Mouse (Mus musculus) ovary, postnatal 14 days (tissue): ENCODE measurements around the gene Tubd1.
"Not testable (repeated sequence)": the region's sequence is repeated elsewhere in the genome, so short reads cannot be mapped to it uniquely, and the experiment has no call there.

Experiments used
- DNase-seq: peaks from one replicate; pipeline ENCODE4 v3.0.0; 2022; ENCODE audit warnings: low spot score

The Tubd1 gene

DNA sequence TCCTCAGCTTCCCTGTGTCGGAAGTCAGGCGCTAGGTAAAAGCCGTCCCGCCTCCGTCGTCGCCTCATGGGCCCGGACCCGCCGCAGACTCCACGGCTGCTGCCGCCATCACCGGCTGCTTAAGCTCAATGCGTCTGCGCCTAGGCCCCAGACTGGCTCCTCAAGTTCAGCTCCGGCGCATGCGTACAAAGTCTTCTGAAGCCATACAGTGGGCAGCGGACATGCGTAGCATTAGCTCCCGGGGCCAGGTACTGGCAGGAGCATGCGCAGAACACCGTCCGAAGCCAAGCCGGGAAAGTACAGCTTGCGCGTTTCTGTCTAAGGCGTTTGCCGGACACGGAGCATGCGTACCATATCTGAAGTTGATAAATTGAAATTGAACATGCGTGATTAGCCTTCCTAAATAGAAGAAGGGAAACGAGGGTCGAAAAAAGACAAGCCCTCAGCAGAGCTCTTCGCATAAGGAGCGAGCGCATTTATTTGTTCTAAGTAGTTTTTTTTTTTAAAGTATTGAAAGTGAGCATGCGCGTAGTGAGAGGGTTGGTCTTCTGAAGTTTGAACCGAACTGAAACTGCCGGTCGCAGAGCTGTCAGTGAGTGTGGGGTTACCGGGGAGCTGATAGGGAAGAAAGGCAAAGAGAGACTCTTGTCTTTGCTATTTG, at the start of gene Tubd1, which contains the start of gene Rps6kb1:
Gene Tubd1 (plus strand): TSS at position 353 of the 661 bp plus-strand sequence.
Gene Rps6kb1 (minus strand): TSS at position 167 of the 661 bp plus-strand sequence.
- DNase-seq, result peak; percentile 98

DNA sequence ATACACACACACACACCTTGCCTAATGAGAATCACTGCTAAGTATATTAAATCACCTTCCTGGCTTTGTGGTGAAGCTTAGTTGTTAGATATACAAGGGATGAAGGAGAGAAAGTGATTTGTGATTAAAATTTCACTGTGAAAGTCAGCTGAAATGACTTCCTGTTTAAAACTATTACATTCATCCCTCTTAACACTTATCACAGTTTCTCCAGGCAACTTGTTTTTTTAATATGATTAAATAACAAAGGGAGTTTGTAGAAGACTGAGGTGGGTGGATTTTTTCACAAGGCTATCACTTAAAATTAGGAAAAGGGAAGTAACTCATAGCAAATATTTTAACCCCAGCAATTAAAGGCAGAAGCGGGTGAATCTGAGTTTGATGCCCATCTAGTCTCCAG, 47.4 kb upstream of the Tubd1 start:
- no peak for DNase-seq

DNA sequence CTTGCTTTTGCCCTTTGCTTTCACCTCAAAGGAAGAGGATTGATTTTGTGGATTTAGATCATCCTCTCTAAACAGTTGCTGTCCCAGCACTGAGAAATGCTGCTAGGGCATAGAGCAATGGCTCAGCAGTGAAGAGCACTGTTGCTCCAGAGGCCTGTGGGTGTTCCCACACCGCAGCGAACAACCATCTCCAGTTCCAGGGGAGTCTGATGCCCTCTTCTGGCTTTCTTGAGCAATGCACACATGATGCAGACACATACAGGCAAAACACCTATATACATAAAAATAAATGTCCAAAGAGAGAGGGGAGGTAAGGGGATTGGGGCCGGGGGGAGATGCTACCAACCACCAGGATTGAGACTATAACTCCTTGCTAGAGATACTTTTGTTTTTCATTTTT, 46.9 kb upstream of the Tubd1 start:
- DNase-seq, result no peak

DNA sequence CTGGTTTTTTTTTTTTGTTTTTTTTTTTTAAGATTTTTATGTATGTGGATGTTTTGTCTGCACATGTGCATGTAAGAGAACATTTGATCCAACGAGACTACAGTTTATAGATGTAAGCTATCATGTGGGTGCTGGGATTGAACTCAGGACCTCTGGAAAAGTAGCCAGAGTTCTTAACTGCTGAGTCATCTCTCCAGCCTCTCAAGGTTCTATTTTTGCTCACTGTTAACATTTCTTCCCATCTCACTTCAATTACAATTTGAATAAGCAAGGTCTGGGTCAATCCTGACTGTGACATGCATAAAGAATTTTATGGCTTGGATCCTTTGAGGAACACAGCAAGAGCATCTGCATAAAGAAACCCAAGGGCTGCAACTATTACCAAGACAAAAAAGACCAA, 44.0 kb upstream of the Tubd1 start:
- DNase-seq, result no peak

DNA sequence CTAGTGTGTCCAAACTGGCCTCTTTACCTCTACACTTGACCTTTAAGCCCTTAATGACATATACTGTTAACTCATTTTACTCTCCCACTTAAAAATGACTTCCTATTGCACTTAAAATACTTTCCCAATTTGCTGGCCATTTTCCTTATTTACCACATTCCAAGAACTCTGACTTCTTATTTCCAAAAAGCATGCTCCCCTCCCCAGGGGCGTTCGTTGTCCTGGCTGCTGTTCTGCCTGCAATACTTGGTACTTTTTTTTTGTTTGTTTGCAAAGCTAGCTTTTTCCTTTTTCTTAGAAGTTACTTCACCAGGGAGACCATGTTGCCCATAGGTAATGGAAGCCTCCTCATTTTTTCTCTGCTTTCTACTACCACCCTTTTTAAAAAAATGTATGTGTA, 41.7 kb upstream of the Tubd1 start:
- DNase-seq, result no peak

DNA sequence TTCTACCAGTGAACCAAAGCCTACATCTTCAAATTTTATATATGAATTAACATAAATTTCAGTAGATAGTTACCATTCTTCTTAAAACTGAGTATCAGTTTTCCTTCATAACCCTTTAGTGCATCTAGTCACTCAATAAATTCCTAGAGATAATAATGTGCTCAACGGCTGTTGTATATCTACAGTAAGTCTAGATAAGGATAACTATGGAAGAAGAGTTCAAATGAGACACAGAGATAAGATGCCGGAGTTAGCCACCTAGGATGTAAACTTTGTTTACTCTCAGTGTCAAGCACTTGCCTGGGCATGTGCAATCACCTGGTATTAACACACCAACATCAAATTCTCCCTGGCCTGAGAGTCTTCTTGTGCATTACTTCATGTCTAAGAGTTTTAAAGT, 37.5 kb upstream of the Tubd1 start:
- DNase-seq, result no peak

DNA sequence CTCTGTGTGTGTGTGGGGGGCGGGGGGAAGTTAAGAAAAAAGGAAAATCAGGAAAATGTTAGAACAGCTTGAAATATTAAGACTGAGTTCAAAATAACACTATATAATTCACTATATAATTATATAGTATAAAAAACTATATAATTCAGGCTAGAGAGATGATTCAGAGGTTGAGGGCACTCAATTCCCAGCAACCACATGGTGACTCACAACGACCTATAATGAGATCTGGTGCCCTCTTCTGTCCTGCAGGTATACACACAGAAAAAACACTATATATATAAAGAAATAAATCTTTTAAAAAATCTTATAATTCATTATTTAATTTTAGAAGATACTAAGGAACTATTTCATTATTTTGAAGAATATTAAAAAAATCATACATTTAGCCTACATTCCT, 36.8 kb upstream of the Tubd1 start:
- no peak for DNase-seq

DNA sequence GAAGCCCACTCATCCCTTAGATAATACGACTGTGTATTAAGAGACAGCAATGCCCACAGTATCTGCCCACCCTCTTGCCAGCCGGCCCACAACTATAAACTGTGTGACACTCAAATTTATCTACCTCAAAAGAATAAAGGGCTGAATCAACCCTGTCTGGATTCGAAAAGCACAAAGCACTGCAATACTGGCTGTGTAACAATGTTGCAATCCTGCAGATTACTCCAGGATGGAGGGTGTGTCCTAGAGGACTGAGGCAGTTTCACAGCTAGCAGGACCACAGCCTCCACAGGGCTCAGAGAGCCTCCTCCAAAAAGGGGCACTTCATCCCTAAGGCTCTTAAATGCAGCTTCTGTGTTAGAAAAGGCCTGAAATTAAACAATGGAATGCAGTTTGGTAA, 28.2 kb upstream of the Tubd1 start:
- no peak for DNase-seq

DNA sequence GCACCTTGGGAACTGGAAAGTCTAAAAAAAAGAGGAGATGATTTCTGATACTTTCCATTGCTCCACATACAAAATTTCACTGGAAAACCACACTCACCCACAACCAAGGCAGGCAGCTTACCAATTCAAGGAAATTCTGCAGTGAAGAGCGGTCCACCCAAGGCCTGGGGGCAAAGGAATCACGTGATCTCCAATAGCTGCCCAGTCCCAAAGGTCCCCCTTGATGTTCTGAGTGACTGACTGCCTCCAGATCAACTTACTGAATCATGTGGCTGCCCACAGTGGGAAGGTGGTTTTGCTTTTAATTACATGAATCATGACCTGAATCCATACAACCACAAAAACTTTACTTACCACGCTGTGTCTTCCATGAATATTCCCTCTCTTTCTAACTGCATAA, 27.6 kb upstream of the Tubd1 start:
- no peak for DNase-seq

DNA sequence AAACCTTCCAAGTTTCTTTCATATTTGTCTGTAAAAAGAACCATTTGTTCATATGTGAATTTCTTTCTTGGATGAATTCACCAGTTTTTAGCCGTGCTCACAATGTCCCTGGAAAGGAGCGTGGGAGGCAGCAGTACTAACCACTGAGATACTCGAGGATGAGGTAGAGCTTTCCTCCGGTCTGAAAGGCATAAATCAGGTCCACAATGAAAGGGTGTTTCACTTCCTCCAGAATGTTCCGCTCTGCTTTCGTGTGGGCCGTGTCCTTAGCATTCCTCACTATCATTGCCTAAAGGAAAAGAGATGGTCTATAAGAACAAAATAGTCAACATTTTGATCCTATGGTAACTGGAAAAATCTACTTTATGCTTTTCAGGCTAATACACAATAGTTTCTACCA, 25.0 kb upstream of the Tubd1 start:
- no peak for DNase-seq

DNA sequence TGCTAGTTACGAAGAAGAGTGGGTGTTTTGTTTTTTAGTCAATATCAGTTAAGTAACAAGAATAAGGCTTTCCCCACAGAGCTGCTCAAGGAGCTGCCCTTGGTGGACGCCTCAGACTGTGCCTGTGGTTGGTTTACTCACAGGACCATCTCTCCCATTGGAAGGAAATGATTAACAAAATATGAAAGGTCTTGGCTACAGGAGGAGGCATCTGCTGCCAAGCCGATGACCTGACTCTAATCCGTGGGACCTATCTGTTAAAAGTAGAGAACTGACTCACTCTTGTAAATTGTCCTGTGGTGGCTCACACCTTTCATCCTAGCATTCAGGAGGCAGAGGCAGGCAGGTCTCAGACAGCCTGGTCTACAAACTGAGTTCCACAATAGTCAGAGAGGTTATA, 17.3 kb upstream of the Tubd1 start:
- DNase-seq, result no peak

DNA sequence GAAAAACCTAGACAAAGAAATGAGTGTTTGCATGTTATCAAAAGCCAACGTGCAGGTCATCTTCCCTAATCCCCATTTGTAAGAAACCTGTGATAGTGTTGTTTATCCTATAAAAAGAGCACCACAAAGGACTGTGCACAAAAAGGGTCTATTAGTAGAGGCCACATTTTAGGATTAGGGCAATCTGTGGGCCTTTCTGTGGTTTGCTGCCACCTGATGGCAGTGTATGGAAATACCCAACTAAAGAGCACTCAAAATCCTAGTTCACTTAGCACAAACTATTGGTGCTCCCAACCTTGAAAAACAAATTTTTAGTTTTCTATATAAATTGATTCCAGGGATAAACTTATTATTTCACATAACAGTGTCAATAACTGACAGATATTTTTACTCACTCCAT, 12.0 kb upstream of the Tubd1 start:
- DNase-seq, result no peak

DNA sequence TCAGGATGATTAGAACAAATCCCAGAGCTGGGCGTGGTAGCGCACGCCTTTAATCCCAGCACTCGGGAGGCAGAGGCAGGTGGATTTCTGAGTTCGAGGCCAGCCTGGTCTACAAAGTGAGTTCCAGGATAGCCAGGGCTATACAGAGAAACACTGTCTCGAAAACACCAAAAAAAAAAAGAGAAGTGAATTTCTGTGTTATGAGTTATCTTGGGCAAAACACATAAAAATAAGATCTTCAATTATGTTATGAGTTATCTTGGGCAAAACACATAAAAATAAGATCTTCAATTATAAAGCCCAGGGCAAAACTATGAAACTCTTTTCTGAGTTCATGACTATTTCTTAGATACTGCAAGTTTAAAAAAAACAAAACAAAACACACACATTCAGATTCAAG, 11.5 kb upstream of the Tubd1 start:
- DNase-seq, result not testable (repeated sequence)

DNA sequence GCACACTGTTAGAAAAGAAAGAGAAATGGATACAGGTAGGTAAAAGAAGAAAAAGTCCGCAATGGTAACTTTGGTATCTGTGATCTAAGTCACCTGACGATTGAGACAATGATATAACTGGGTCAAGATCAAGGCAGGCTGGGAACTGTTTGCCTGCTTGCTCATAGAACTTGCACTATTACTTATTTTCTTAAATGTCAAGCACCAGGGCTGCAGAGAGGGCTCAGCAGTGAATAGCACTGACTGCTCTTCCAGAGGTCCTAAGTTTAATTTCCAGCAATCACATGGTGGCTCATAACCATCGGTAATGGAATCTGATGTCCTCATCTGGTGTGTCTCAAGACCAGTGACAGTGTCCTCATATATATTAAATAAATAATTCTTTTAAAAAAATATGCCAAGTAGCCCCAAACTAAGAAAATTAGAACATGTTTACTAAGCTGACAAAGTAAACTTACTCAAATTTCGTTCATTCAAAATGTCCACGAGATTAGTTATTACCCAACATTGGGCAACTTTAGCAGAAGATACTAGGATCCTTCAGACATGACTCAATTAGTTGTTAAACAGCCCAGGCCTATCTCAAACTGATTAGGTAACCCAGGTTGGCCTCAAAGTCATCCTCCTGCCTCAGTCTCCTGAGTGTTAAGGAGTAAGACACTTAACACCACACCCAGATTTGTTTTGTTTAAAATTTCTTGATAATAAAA, 10.4 kb upstream of the Tubd1 start:
- no peak for DNase-seq

DNA sequence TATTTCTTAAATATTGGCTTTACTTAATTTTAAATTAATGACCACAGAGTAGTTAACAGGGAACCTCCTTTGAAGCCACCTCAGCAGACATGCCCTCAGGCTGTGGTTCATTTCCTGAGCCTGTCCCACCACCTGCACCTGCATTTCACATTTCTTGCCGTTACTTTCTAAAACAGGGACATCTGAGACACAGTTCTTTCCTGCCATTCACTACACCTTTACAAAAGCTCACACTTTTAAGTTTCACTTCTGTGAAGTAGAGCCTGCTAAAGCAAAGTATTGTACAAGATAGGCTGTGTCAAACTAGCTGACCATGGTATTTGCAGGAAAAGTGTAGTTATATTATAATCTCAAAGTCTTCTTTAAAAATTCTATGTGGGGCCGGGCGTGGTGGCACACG, 6.0 kb upstream of the Tubd1 start:
- no peak for DNase-seq

DNA sequence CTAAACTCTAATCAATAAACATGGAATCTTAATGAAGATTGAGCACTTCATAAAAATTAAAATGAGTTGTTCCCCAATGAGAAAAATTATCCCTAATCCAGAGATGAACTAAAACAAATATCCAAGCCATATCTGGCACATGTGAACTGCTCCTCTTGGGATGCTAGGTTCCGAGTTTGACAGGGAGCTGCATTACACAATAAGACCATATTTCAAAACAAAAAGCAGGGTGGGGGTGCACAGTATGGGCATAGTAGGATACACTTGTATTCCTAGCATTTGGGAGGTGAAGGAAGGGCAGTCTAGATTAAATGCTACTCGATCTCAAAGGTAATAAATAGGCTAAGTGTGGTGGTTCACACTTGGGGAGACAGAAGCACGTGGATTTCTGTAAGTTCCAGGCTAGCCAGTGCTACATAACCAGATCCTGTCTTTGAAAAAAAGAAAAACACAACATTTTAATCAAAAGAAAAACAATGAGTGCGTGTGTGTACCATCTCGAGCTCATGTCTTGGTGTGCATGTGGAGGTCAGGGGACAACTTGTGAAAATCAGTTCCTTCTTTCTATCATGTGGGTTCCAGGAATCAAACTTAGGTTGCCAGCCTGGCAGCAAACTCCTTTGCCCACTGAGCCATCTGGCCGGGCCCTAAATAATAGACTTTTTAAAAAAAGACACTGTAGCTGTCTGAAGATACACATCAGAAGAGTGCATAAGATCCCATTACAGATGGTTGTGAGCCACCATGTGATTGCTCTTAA, 4.9 kb upstream of the Tubd1 start:
- no peak for DNase-seq

DNA sequence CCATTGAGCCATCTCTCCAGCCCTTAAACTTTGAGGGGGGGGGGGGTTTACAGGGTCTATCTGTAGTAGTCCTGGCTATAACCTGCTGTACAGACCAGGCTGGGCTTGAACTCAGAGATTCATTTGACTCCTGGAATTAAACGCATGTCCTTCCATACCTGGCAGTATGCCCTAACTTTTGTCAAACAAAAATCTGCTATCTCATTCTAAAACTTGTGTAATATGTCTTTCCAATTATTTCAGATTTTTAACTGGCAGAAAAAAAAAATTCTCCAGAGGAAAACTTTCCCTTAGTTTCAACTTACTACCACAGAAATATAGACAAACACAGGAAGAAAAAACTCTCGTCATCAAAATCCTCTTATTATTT, 4.3 kb upstream of the Tubd1 start:
- no peak for DNase-seq

DNA sequence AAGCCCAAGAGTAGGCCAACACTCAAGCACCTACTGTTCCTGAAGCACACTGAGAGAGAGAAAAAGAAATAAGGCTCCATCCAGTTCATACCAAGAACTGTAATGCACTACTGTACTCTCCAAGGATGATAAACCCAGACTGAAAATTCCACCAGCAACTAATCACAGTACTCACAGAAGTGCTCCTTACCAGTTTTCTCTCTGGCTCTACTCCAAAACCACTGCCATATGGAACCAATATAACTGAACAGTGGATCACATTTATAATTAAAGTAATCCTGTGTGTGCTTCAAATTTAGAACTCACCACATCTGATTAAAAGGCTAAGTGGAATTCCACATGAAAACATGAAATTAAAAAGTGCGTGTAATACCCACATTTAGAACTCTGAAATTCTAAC, 1.9 kb upstream of the Tubd1 start:
- DNase-seq, result no peak

DNA sequence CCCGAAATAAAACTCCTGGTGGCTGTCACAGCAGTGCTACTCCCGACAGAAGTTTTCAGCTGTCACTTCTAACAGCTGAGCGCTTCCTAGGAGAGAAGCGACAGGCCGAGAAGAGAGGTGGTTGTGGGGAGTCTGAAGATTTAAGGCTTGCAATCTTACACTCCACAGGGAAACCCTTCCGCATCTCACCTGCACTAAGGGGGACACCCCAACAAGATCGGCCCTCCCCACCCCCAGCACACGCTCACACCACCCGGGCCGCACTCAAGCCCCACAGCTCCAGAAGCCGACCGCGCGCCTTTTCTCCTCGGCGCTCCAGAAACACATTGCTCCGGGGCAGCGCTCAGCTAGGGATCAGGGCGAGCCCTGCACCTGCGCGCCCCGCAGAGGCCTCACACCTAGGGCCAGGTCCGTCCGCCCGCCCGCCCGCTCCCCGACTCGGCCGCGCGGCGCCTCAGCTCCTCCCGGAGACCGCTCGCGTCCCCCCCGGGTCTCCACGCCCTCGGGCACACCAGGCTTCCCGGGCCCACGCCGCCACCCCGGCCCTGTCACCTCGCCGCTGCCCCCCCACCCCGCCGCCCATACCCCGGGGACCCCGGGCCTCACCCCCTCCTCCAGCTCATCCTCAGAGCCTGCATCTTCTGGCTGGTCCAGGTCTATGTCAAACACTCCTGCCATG, 692 bp upstream of the Tubd1 start:
- DNase-seq, result no peak

DNA sequence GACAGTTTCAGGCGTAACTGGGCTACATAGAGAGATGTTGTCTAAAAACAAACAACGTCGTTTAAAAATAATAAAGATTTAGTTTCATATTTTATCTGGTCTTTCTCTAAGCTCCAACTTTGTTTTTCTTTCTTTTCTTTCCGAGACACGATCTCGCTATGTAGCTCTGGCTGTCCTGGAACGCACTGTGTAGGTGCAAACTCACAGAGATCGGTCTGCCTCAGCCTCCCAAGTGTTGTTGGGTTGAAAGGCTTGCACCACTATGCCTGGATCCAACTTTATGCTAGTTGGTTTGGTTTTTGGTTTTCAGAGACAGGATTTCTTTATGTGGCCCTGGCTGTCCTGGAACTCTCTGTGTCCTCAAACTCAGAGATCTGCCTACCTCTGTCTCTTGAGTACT, 765 bp downstream of the Tubd1 start:
- DNase-seq, result no peak

DNA sequence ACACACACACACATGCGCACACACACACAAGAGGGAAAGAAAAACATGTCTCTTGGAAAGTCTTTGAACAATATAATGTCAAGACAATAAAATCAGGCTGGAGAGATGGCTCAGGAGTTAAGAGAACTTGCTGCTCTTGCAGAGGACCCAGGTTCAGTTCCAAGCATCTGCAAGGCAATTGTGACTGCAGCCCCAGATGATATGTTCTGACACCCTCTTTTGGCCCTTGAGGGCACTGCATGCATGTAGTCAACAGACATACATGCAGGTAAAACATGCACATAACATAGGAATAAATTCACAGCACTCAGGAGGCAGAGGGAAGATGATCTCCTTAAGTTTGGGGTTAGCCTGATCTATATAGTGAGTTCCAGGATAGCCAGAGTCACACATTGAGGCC, 2.6 kb downstream of the Tubd1 start:
- no peak for DNase-seq

DNA sequence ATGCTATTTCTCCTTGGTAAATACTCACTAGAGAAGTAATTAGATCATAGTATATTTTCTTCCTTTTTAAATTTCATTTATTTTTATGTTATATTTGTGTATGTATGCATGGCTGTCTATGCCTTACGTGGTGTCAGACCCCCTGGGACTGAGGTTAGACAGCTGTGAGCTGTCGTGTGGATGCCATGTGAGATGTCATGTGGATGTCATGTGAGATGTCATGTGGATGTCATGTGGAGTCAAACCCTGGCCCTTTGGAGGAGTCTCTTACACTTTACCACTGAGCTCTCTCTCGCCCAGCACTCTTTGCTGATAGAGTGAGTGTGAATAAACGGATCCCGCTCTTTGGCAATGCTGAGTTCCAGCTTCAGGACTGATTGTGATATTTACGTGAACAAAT, 8.7 kb downstream of the Tubd1 start:
- DNase-seq, result no peak

DNA sequence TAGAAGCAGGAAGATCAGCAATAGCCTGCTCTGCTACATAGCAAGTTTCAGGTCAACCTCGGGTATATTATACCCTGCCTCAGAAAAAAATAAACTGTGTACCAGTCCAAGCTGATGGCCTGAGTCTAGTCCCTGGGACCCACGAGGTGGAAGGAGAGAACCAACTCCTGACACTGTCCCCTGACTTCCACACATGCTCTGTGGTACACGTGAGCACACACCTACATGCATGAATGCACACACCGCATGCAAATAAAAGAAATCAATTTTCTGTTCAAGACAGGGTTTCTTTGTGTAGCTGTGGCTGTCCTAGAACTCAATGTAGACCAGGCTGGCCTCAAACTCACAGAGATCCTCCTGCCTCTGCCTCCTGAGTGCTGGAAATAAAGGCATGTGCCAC, 13.5 kb downstream of the Tubd1 start:
- DNase-seq, result no peak
